Mouse (Mus musculus): ENCODE data around the gene Cd72. TPM values are rescaled to one million over a fixed set of nuclear protein-coding genes. Genes with fewer than 3 reads are reported as not detected.
A peak's percentile ranks its signal among the peaks of the same experiment; 100 is the strongest.

Cd72 gene
- polyA plus RNA-seq, 1 experiment: 0.84 TPM

DNA sequence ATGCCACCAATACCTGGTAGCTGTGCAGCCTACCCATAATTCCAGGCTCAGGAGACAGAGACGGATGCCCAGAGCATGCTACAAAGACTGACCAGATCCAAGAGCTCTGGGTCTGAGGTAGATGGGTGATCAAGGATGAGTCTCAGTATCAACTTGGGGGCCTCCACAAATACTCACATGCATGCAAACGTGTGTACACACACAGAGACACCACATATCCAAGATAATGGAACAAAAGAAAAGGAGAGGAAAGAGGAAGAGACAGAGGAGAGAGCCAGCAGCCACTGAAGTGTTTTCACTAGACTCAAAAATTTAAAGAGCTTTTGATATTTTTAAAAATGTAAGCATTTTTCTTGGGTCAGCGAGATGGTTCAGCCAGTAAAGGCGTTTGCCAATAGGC is 36.0 kb downstream of the Cd72 start:
- WGBS: 64% methylated on average over 4 of the region's 4 CpGs
- Histone ChIP-seq H3K27ac (ENCODE audit: insufficient read depth, low read length) (no peak overlapping the region), H3K27me3 (ENCODE audit: control insufficient read depth, insufficient read depth, low read length) (no peaks in the 10 kb centered on the region), H3K4me3 (replicated peaks; ENCODE audit: insufficient read depth, low read depth, low read length) (no peak overlapping the region), H3K4me1 (ENCODE audit: control insufficient read depth, insufficient read depth, low read length) (no peaks in the 10 kb centered on the region)
- TF ChIP-seq CTCF (IDR thresholded peaks at IDR 0.05; ENCODE audit: borderline replicate concordance, insufficient read depth, low read depth, low read length) (no peak), POLR2A (IDR thresholded peaks at IDR 0.05; ENCODE audit: borderline replicate concordance, insufficient read depth, low read length) (no peak)
- no peak for DNase-seq

DNA sequence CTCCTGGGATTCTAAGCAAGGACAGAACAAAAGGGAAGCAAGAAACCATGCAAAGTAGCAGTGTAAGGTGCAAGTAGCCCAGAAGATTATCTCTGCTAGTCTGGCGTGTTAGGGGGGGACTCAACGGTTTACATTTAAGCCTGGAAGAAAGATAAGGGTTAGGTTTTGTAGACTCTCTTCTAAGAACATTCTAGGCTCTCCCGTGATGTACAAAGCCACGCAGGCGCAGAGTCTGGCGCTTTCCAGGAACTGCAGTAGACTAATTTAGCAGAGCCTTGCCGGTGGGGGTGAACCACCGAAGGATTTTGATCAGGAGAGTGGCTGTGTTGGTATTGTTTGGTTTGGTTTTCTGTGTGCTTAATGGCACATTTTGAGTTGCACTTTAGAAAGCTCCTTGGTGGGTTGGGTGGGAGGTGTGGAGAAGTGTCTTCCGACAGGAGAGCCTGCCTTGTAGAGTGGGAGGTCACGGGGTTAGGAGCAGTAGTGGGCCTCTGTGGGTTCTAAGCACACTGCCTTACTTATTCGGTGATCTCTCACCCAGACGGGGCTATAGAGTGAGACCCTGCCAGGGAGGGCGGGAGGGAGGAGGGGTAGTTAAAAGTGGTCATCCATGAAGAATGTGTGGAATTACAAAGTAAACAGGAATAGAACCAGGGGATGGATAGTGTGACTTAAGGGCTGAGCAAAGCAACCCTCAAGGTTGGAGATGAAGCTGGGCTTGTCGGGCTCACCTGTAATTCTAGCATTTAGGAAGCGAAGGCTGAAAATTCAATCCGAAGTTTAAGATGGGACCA is 37.0 kb downstream of the Cd72 start:
- 81% methylated on average over 16 of the region's 16 CpGs for WGBS
- TF ChIP-seq POLR2A (IDR thresholded peaks at IDR 0.05; ENCODE audit: borderline replicate concordance, insufficient read depth, low read length) (no peak), CTCF (IDR thresholded peaks at IDR 0.05; ENCODE audit: borderline replicate concordance, insufficient read depth, low read depth, low read length) (no peak)
- DNase-seq: no peak
- Histone ChIP-seq H3K27me3 (ENCODE audit: control insufficient read depth, insufficient read depth, low read length) (no peaks in the 10 kb centered on the region), H3K4me3 (replicated peaks; ENCODE audit: insufficient read depth, low read depth, low read length) (no peak overlapping the region), H3K4me1 (ENCODE audit: control insufficient read depth, insufficient read depth, low read length) (no peaks in the 10 kb centered on the region), H3K27ac (ENCODE audit: insufficient read depth, low read length) (no peak overlapping the region)

- H3K27ac ChIP-seq (ENCODE audit: insufficient read depth, low read length): no peak overlapping the region
- no peak for DNase-seq
- no peaks in the 10 kb centered on the region for H3K4me1 ChIP-seq (ENCODE audit: control insufficient read depth, insufficient read depth, low read length)
- no peak overlapping the region for H3K4me3 ChIP-seq (replicated peaks; ENCODE audit: insufficient read depth, low read depth, low read length)
- no peaks in the 10 kb centered on the region for H3K27me3 ChIP-seq (ENCODE audit: control insufficient read depth, insufficient read depth, low read length)
- 95% methylated on average over 22 of the region's 22 CpGs for WGBS
- TF ChIP-seq CTCF (IDR thresholded peaks at IDR 0.05; ENCODE audit: borderline replicate concordance, insufficient read depth, low read depth, low read length) (no peak), POLR2A (IDR thresholded peaks at IDR 0.05; ENCODE audit: borderline replicate concordance, insufficient read depth, low read length) (no peak)
Observed at GRCm38 (mm10) chr4:43416071-43416490, 38.3 kb downstream of the Cd72 start.

- Histone ChIP-seq H3K4me1 (ENCODE audit: control insufficient read depth, insufficient read depth, low read length) (no peaks in the 10 kb centered on the region), H3K4me3 (replicated peaks; ENCODE audit: insufficient read depth, low read depth, low read length) (no peak overlapping the region), H3K27me3 (ENCODE audit: control insufficient read depth, insufficient read depth, low read length) (no peaks in the 10 kb centered on the region), H3K27ac (ENCODE audit: insufficient read depth, low read length) (no peak overlapping the region)
- WGBS: 87% methylated on average over 29 of the region's 29 CpGs
- no peak for TF ChIP-seq CTCF (IDR thresholded peaks at IDR 0.05; ENCODE audit: borderline replicate concordance, insufficient read depth, low read depth, low read length)
- TF ChIP-seq POLR2A (IDR thresholded peaks at IDR 0.05; ENCODE audit: borderline replicate concordance, insufficient read depth, low read length): no peak
- no peak for DNase-seq
Observed at GRCm38 (mm10) chr4:43415221-43416070, 39.0 kb downstream of the Cd72 start.

- no peak for DNase-seq
- TF ChIP-seq CTCF (IDR thresholded peaks at IDR 0.05; ENCODE audit: borderline replicate concordance, insufficient read depth, low read depth, low read length): no peak
- no peak for TF ChIP-seq POLR2A (IDR thresholded peaks at IDR 0.05; ENCODE audit: borderline replicate concordance, insufficient read depth, low read length)
- WGBS: 86% methylated on average over 14 of the region's 14 CpGs
Observed at GRCm38 (mm10) chr4:43414761-43415160, 39.7 kb downstream of the Cd72 start.

GRCm38 (mm10) chr4:43407071-43407920 is 47.1 kb downstream of the Cd72 start:
- TF ChIP-seq POLR2A (IDR thresholded peaks at IDR 0.05; ENCODE audit: borderline replicate concordance, insufficient read depth, low read length) (no peak), CTCF (IDR thresholded peaks at IDR 0.05; ENCODE audit: borderline replicate concordance, insufficient read depth, low read depth, low read length) (no peak)
- H3K4me1 ChIP-seq (ENCODE audit: control insufficient read depth, insufficient read depth, low read length): peaks cover 10% of the 10 kb centered on the region
- 84% methylated on average over 12 of the region's 12 CpGs for WGBS
- H3K4me3 ChIP-seq (replicated peaks; ENCODE audit: insufficient read depth, low read depth, low read length): peak overlapping the region; percentile 11
- H3K27ac ChIP-seq (ENCODE audit: insufficient read depth, low read length): peak overlapping the region; percentile 58; the same call in 1 of the 2 replicates
- H3K27me3 ChIP-seq (ENCODE audit: control insufficient read depth, insufficient read depth, low read length): no peaks in the 10 kb centered on the region
- DNase-seq: no peak

More at GRCm38 (mm10) chr4:43414761-43415160, 39.7 kb downstream of the Cd72 start:
- no peaks in the 10 kb centered on the region for H3K4me1 ChIP-seq (ENCODE audit: control insufficient read depth, insufficient read depth, low read length)
- no peak overlapping the region for H3K4me3 ChIP-seq (replicated peaks; ENCODE audit: insufficient read depth, low read depth, low read length)
- no peaks in the 10 kb centered on the region for H3K27me3 ChIP-seq (ENCODE audit: control insufficient read depth, insufficient read depth, low read length)
- H3K27ac ChIP-seq (ENCODE audit: insufficient read depth, low read length): no peak overlapping the region

All from cerebellum, adult 2 months (tissue).